Mouse (Mus musculus) spleen, postnatal 10 days (tissue): Measurements from ENCODE around the gene Erich6b.

Experiments used
- DNase-seq, 2 experiments: peaks; one replicate each; pipeline ENCODE4 v3.0.0; 2021 to 2022; ENCODE audit warnings: low spot score in 2 of 2

Gene Erich6b

GRCm38 (mm10) chr14:75706647-75707046 lies 64.6 kb downstream of the Erich6b start:
- no peak for DNase-seq

GRCm38 (mm10) chr14:75707771-75708170 lies 65.7 kb downstream of the Erich6b start:
- no peak for DNase-seq

GRCm38 (mm10) chr14:75708986-75709385 lies 66.9 kb downstream of the Erich6b start:
- no peak for DNase-seq

GRCm38 (mm10) chr14:75711731-75712130 lies 69.7 kb downstream of the Erich6b start:
- DNase-seq, result no peak

GRCm38 (mm10) chr14:75712687-75713086 lies 70.6 kb downstream of the Erich6b start:
- no peak for DNase-seq

- no peak for DNase-seq
Observed at GRCm38 (mm10) chr14:75713661-75714060, 71.6 kb downstream of the Erich6b start.

GRCm38 (mm10) chr14:75716410-75716809 lies 74.4 kb downstream of the Erich6b start:
- no peak for DNase-seq
